Mouse (Mus musculus) liver, embryonic 14.5 days (tissue): Measurements from ENCODE around the gene Slco4a1.

ENCODE experiments used
- CTCF ChIP-seq: IDR thresholded peaks from 2 replicates; pipeline ENCODE4 v1.5.1; 2016; ENCODE audit warnings: antibody characterized with exemption, low read depth, control low read depth
- EP300 ChIP-seq: IDR thresholded peaks from 2 replicates; pipeline ENCODE4 v1.6.1; 2016; ENCODE audit warnings: antibody characterized with exemption, low read depth

GRCm38 (mm10) chr2:180466505-180466904 is 10.5 kb downstream of the Slco4a1 start:
- no peak for TF ChIP-seq CTCF
- no peak for TF ChIP-seq EP300
